Mouse (Mus musculus) effector memory CD4-positive, alpha-beta T cell, adult 7 months (primary cell): ENCODE measurements around the gene Birc2. TPM values are rescaled to one million over a fixed set of nuclear protein-coding genes. Genes with fewer than 3 reads are reported as not detected.

Experiments used
- polyA plus RNA-seq: library from polyadenylated mRNA; unstranded; fragments of 100-300 nt; shearing (Covaris generic); gene quantifications from one replicate; pipeline ENCODE4 v1.2.1, GENCODE M21; 2017

Birc2 gene
- 154 TPM for polyA plus RNA-seq

DNA sequence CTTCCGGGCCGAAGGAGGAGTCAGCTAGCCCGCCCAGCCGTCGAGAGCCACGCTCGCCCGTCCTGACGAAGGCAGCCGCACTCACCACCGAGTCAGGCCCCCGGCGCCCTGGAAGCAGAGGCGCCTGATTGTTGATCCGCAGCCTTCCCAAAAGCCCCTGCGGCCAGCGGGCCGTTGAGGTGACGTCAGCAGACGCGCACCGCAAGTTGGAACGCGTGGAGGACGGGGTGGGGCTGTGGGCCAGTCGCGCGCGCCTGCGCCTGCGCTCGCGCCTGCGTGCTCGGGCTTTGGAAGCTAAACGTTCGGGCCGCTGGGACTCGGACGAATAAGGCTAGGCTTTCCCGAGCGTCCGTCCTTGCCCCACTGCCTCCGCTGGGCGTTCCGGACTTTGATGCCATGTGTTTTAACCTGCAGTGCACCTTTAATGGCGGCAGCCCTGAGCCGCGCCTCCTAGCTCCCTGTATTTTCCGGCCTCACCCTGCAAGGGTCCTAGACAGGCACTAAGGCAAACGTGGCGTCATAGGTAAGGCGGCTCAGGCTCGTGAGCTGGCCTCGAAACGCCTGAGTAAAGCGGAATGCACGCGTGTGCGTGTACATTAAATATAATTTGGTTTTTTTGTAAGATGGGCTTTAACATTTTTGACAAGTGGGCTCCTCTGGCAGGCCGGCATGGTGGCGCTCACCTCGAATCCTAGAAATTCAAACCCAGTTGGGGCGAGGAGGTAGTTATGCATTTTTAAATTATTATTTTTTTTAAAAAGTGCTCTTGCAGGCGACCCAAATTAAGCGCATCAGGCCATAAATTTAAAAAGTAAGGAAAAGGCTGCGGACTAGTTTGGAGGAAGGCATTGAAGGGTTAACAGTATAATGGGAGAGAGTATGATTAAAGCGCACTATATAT, at the start of gene Birc2:
Birc2 (minus strand) TSS at position 160 of the 901 bp plus-strand sequence.

DNA sequence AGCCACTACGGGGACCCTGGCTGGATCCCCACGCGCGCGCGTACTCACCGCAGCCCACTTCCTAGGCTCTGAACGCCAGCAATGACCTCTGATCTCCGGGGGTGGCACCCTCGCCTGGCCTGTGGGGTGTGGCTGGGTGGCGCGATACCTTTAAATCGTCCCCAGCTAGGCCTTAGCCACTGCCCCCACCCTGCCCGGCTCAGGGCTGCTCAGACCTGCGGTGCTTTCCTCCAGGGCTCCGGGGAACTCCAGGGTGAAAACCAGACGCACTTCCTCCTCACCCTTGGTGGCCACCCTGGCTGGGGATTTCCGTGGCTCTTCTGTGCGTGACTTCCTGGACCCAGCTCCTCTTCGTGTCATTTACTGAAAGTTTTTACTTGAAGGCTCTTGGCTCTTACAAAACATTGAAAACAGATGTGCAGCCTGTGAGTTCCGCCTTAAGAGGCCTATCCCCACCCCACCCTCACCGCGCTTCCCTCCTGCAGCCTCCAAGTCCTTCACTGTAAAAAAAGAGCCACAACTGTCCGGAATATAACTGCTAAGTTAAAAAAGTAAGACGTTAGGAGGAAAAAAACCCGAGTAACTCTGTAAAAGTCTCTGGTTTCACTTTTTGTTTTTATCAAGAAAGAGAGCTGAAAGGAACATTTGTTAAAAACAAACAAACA, 36.0 kb upstream of the Birc2 start, which contains the start of gene Birc3:
Birc3 (minus strand) TSS at position 412 of the 665 bp plus-strand sequence.

Other genes with a start within 250 kb of the Birc2 start
- gene Mmp20, start 208.8 kb downstream of the Birc2 start, polyA plus RNA-seq = not detected
- gene Mmp7, start 145.0 kb downstream of the Birc2 start, polyA plus RNA-seq = not detected
- gene Tmem123, start 73.0 kb downstream of the Birc2 start, polyA plus RNA-seq = 366 TPM
- 245 TPM for gene Birc3, start 36.1 kb upstream of the Birc2 start, polyA plus RNA-seq
- 0.45 TPM for gene Yap1, start 167.5 kb upstream of the Birc2 start, polyA plus RNA-seq
- 0.73 TPM for gene Cfap300, start 205.8 kb upstream of the Birc2 start, polyA plus RNA-seq